Mouse (Mus musculus) liver, embryonic 14.5 days (tissue): ENCODE data around the gene Syne2. TPM values are rescaled to one million over a fixed set of nuclear protein-coding genes. Genes with fewer than 3 reads are reported as not detected.

Experiments
- ATAC-seq: fragments of 200-750 bp; cut with Nextera tagmentation; 2 replicates; pipeline ENCODE4 v1.8.0; 2017; ENCODE audit warnings: moderate number of reproducible peaks, mild to moderate bottlenecking, moderate library complexity; ENCODE audit not compliant: insufficient read depth
- DNase-seq, 3 experiments: peaks; one replicate each; pipeline ENCODE4 v3.0.0-alpha.2; 2012 to 2013; ENCODE audit warnings: low read depth in 3 of 3, low spot score in 3 of 3
- H3K27ac ChIP-seq: fragments of 300-500 bp; sonication (generic); 2 replicates; pipeline ENCODE4 v1.5.1; 2014; ENCODE audit warnings: moderate library complexity, mild to moderate bottlenecking, control low read depth, inconsistent platforms
- H3K27me3 ChIP-seq: fragments of 300-500 bp; sonication (generic); 2 replicates; pipeline ENCODE4 v1.6.1; 2014; ENCODE audit warnings: mild to moderate bottlenecking, low read length, moderate library complexity; ENCODE audit not compliant: control insufficient read depth, insufficient read depth
- H3K36me3 ChIP-seq: fragments of 300-500 bp; sonication (generic); replicated peaks from 2 replicates; pipeline ENCODE4 v1.6.1; 2014; ENCODE audit warnings: low read depth; ENCODE audit not compliant: control insufficient read depth, insufficient read depth
- H3K4me1 ChIP-seq, 2 experiments: fragments of 200-500 bp in 1 of 2; fragments of 300-500 bp in 1 of 2; sonication (generic) in 1 of 2; replicated peaks; 2 replicates each; pipeline ENCODE4 v1.6.1; 2012 to 2014; ENCODE audit warnings: antibody characterized with exemption in 1 of 2, inconsistent platforms in 1 of 2, low read length in 1 of 2; ENCODE audit not compliant: control insufficient read depth in 2 of 2, insufficient read depth in 2 of 2
- H3K4me2 ChIP-seq: fragments of 300-500 bp; sonication (generic); 2 replicates; pipeline ENCODE4 v1.6.1; 2014; ENCODE audit warnings: low read depth, mild to moderate bottlenecking, control low read depth, moderate library complexity
- H3K4me3 ChIP-seq, 2 experiments: fragments of 200-500 bp in 1 of 2; fragments of 300-500 bp in 1 of 2; sonication (generic) in 1 of 2; 2 replicates each; pipeline ENCODE4 v1.5.1; 2012 to 2014; ENCODE audit warnings: low read depth in 2 of 2, low read length in 2 of 2, mild to moderate bottlenecking in 2 of 2, control low read depth in 1 of 2, inconsistent platforms in 1 of 2, moderate library complexity in 1 of 2; ENCODE audit not compliant: insufficient read depth in 1 of 2
- H3K9ac ChIP-seq: fragments of 300-500 bp; sonication (generic); replicated peaks from 2 replicates; pipeline ENCODE4 v1.6.1; 2014; ENCODE audit warnings: mild to moderate bottlenecking, control low read depth, moderate library complexity
- H3K9me3 ChIP-seq: fragments of 300-500 bp; sonication (generic); 2 replicates; pipeline ENCODE4 v1.6.1; 2016; ENCODE audit warnings: low read length, mixed read lengths; ENCODE audit not compliant: control insufficient read depth
- CTCF ChIP-seq: IDR thresholded peaks from 2 replicates; pipeline ENCODE4 v1.5.1; 2016; ENCODE audit warnings: antibody characterized with exemption, low read depth, control low read depth
- EP300 ChIP-seq: IDR thresholded peaks from 2 replicates; pipeline ENCODE4 v1.6.1; 2016; ENCODE audit warnings: antibody characterized with exemption, low read depth
- WGBS: fragments of 180-500 bp; shearing (Covaris S2); extraction: QIAGEN DNeasy Blood & Tissue Kit; methylation state at CpG from one replicate; pipeline ENCODE4 v1.1.7; 2014; ENCODE audit not compliant: insufficient replicate concordance; 5-methylcytosine and 5-hydroxymethylcytosine counted together
- polyA plus RNA-seq, 2 experiments: library from polyadenylated mRNA; depleted of rRNA in 1 of 2; stranded (reverse) in 1 of 2; unstranded in 1 of 2; fragments of >200 nt; fragmentation: Nextera tagmentation in 1 of 2; extraction: Ambion mirVana in 1 of 2; gene quantifications; 2 replicates each; pipeline versions ENCODE4 v1.2.1 to v1.2.3; 2012 to 2014

Gene Syne2
- polyA plus RNA-seq, 2 experiments: 2.1 to 3.0 TPM

GRCm38 (mm10) chr12:75927596-75927995 lies 109.7 kb downstream of the Syne2 start:
- TF ChIP-seq CTCF (no peak), EP300 (no peak)
- WGBS: 35% methylated on average over 1 of the region's 1 CpGs
- Histone ChIP-seq H3K4me2 (no peak overlapping the region), H3K9me3 (no peaks in the 10 kb centered on the region), H3K27me3 (no peaks in the 10 kb centered on the region), H3K4me3 (no peak overlapping the region), H3K27ac (no peak overlapping the region), H3K9ac (no peak overlapping the region), H3K4me1 (no peaks in the 10 kb centered on the region), H3K36me3 (no peaks in the 10 kb centered on the region)
- no peak for DNase-seq
- ATAC-seq: no peak

GRCm38 (mm10) chr12:75933561-75933960 lies 115.6 kb downstream of the Syne2 start:
- DNase-seq: no peak
- Histone ChIP-seq H3K4me1 (no peaks in the 10 kb centered on the region), H3K27me3 (no peaks in the 10 kb centered on the region), H3K4me3 (no peak overlapping the region), H3K9ac (no peak overlapping the region), H3K9me3 (no peaks in the 10 kb centered on the region), H3K36me3 (no peaks in the 10 kb centered on the region), H3K27ac (no peak overlapping the region), H3K4me2 (no peak overlapping the region)
- no peak for ATAC-seq
- TF ChIP-seq CTCF: no peak
- no peak for TF ChIP-seq EP300
- WGBS: 52% methylated on average over 4 of the region's 4 CpGs

- no peak overlapping the region for H3K4me3 ChIP-seq
- H3K36me3 ChIP-seq: no peaks in the 10 kb centered on the region
- no peak overlapping the region for H3K27ac ChIP-seq
- TF ChIP-seq EP300 (no peak), CTCF (peak; percentile 81)
- H3K4me2 ChIP-seq: no peak overlapping the region
- H3K4me1 ChIP-seq: no peaks in the 10 kb centered on the region
- no peaks in the 10 kb centered on the region for H3K9me3 ChIP-seq
- 32% methylated on average over 5 of the region's 5 CpGs for WGBS
- ATAC-seq: no peak
- peak in 2 of 3 experiments; percentile 7 to 22 for DNase-seq
- H3K27me3 ChIP-seq: no peaks in the 10 kb centered on the region
- H3K9ac ChIP-seq: no peak overlapping the region
Observed at GRCm38 (mm10) chr12:75951328-75951727, 133.4 kb downstream of the Syne2 start.

- Histone ChIP-seq H3K4me2 (no peak overlapping the region), H3K9me3 (no peaks in the 10 kb centered on the region), H3K36me3 (no peaks in the 10 kb centered on the region), H3K4me3 (no peak overlapping the region), H3K27me3 (no peaks in the 10 kb centered on the region), H3K4me1 (no peaks in the 10 kb centered on the region), H3K9ac (no peak overlapping the region), H3K27ac (no peak overlapping the region)
- TF ChIP-seq EP300: no peak
- TF ChIP-seq CTCF: no peak
- WGBS: 67% methylated on average over 1 of the region's 1 CpGs
- no peak for DNase-seq
- no peak for ATAC-seq
Observed at GRCm38 (mm10) chr12:75952011-75952410, 134.1 kb downstream of the Syne2 start.

- no peak for TF ChIP-seq CTCF
- no peak for TF ChIP-seq EP300
- H3K27me3 ChIP-seq: no peaks in the 10 kb centered on the region
- WGBS: 79% methylated on average over 24 of the region's 24 CpGs
- H3K27ac ChIP-seq: no peak overlapping the region
- H3K4me1 ChIP-seq: no peaks in the 10 kb centered on the region
- DNase-seq (no peak), ATAC-seq (no peak)
- H3K9ac ChIP-seq: no peak overlapping the region
- H3K4me3 ChIP-seq: no peak overlapping the region
- no peak overlapping the region for H3K4me2 ChIP-seq
- no peaks in the 10 kb centered on the region for H3K36me3 ChIP-seq
- H3K9me3 ChIP-seq: no peaks in the 10 kb centered on the region
Observed at GRCm38 (mm10) chr12:75966441-75967195, 148.7 kb downstream of the Syne2 start.
